In the genomic region with DNA sequence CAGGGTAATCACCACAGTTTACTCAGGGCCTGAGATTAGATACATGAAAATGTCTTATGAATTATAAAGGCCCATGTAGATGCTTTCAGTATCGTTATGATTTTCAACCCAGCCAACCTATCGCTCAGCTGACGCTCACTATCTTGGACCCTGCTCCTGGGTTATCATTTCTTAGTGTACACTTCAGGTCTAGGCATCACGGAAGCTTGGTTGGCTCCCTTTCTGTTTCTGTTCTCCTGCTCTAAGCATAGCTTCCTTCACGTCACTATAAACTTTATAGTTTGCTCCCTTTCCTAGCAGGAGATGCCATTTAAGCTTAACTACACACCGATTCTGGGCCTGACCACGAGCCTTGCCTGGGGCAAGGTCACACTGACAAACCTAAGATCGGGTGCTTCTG, we compare ENCODE assay signal across 27 mouse cellular contexts. TPM values are rescaled to one million over a fixed set of nuclear protein-coding genes. Genes with fewer than 3 reads are reported as not detected.
DNase-seq lines count a peak whose midpoint lies in the region; ATAC-seq and TF ChIP-seq lines count a peak whose summit lies in the region.
"Had no signal": no experiment of that assay in that cellular context is flagged by ENCODE, and none has a peak within 500 bp of the region (broad histone marks: within the 10 kb centered on the region; RNA-seq: fewer than 3 reads in every experiment).

No protein-coding gene starts in this region.

- no peak for DNase-seq in heart, postnatal 25 days (ENCODE audit: low spot score)
- DNase-seq in ZHBTc4 (ENCODE audit: low read depth, low spot score), result peak; percentile 70
- DNase-seq in midbrain, embryonic 11.5 days (ENCODE audit: low spot score, missing footprints), result no peak
- no peak for DNase-seq in left cerebral cortex, adult 8-10 months (ENCODE audit: low spot score in 2 of 2)
- DNase-seq: adrenal gland, adult 8-10 months; cerebellum, adult 2 months; cerebellum, postnatal 25 days; gastrocnemius, postnatal 14 days; heart, postnatal 4 days; kidney, adult 8-10 months; layer of hippocampus, postnatal 36 days; liver; lung, adult 2 months; lung, postnatal 14 days; thymus, adult 18-20 months; thymus, postnatal 36 days had no signal

- no peaks in the 10 kb centered on the region for H3K27me3 ChIP-seq in heart, embryonic 16.5 days (ENCODE audit: control insufficient read depth, insufficient read depth, low read length)
- H3K27me3 ChIP-seq in small intestine, adult 2 months (ENCODE audit: control insufficient read depth, insufficient read depth, low read length), result no peaks in the 10 kb centered on the region
- H3K27me3 ChIP-seq in forebrain, embryonic 16.5 days (replicated peaks; ENCODE audit: control insufficient read depth, insufficient read depth, low read length), result no peaks in the 10 kb centered on the region
- H3K27me3 ChIP-seq in midbrain, embryonic 11.5 days (ENCODE audit: control insufficient read depth, insufficient read depth, low read length), result no peaks in the 10 kb centered on the region
- H3K27me3 ChIP-seq: forebrain, embryonic 13.5 days; heart, embryonic 12.5 days; hindbrain, embryonic 13.5 days had no signal

- TF ChIP-seq POLR2A in small intestine, adult 2 months (IDR thresholded peaks at IDR 0.05; ENCODE audit: low read depth, low read length), result no peak

- peaks cover 13% of the 10 kb centered on the region for H3K4me1 ChIP-seq in heart, embryonic 16.5 days (ENCODE audit: control insufficient read depth, insufficient read depth, low read length)
- peaks cover 13% of the 10 kb centered on the region; the same call in 1 of the 2 replicates for H3K4me1 ChIP-seq in small intestine, adult 2 months (ENCODE audit: control insufficient read depth, insufficient read depth, insufficient read length, low read length)
- peaks cover 3% of the 10 kb centered on the region; the same call in 1 of the 2 replicates for H3K4me1 ChIP-seq in forebrain, embryonic 16.5 days (replicated peaks; ENCODE audit: control insufficient read depth, insufficient read depth, low read length)
- H3K4me1 ChIP-seq in midbrain, embryonic 11.5 days (ENCODE audit: control insufficient read depth, insufficient read depth, low read length), result 0 out of 2 replicates have a peak, but pooled peaks cover 3% of the 10 kb centered on the region

- WGBS in heart, embryonic 16.5 days, result 74% methylated on average over 8 of the region's 8 CpGs
- 26% methylated on average over 8 of the region's 8 CpGs for WGBS in small intestine, adult 2 months
- WGBS in forebrain, embryonic 16.5 days, result 95% methylated on average over 8 of the region's 8 CpGs
- 91% methylated on average over 8 of the region's 8 CpGs for WGBS in midbrain, embryonic 11.5 days

- H3K4me2 ChIP-seq in heart, embryonic 16.5 days (ENCODE audit: low read depth, low read length), result no peak overlapping the region
- no peak overlapping the region for H3K4me2 ChIP-seq in forebrain, embryonic 16.5 days (ENCODE audit: low read length)
- H3K4me2 ChIP-seq in midbrain, embryonic 11.5 days, result no peak overlapping the region
- H3K4me2 ChIP-seq: forebrain, embryonic 13.5 days; heart, embryonic 12.5 days; hindbrain, embryonic 13.5 days had no signal

- no peak for ATAC-seq in heart, embryonic 16.5 days (replicated peaks; ENCODE audit: extremely low read depth, insufficient read depth, low FRiP score)
- no peak for ATAC-seq in forebrain, embryonic 16.5 days
- no peak for ATAC-seq in midbrain, embryonic 11.5 days (ENCODE audit: low FRiP score)
- ATAC-seq: CD4-positive, CD25-positive, alpha-beta regulatory T cell, adult 4 months; forebrain, embryonic 13.5 days; midbrain, embryonic 16.5 days had no signal

- H3K9me3 ChIP-seq in heart, embryonic 16.5 days (replicated peaks; ENCODE audit: control insufficient read depth, low read length), result no peaks in the 10 kb centered on the region
- H3K9me3 ChIP-seq in forebrain, embryonic 16.5 days (ENCODE audit: control insufficient read depth, low read length), result no peaks in the 10 kb centered on the region
- H3K9me3 ChIP-seq in midbrain, embryonic 11.5 days (ENCODE audit: control insufficient read depth, low read length), result no peaks in the 10 kb centered on the region
- H3K9me3 ChIP-seq: forebrain, embryonic 13.5 days; heart, embryonic 12.5 days; hindbrain, embryonic 13.5 days; midbrain, embryonic 10.5 days had no signal

- no peak overlapping the region for H3K9ac ChIP-seq in heart, embryonic 16.5 days (ENCODE audit: low read length)
- H3K9ac ChIP-seq in forebrain, embryonic 16.5 days (replicated peaks; ENCODE audit: low read depth, low read length), result no peak overlapping the region
- no peak overlapping the region for H3K9ac ChIP-seq in midbrain, embryonic 11.5 days (ENCODE audit: low read length)
- H3K9ac ChIP-seq: forebrain, embryonic 13.5 days; heart, embryonic 12.5 days; hindbrain, embryonic 13.5 days; liver, embryonic 14.5 days had no signal

- H3K4me3 ChIP-seq in heart, embryonic 16.5 days (ENCODE audit: low read length), result no peak overlapping the region
- H3K4me3 ChIP-seq in small intestine, adult 2 months (ENCODE audit: low read depth, low read length), result peak overlapping the region; percentile 52
- H3K4me3 ChIP-seq in forebrain, embryonic 16.5 days (replicated peaks; ENCODE audit: low read length), result no peak overlapping the region
- H3K4me3 ChIP-seq in midbrain, embryonic 11.5 days (ENCODE audit: low read depth, low read length), result no peak overlapping the region
- H3K4me3 ChIP-seq: forebrain, embryonic 13.5 days; heart, embryonic 12.5 days; hindbrain, embryonic 13.5 days; midbrain, embryonic 10.5 days had no signal

- intact Hi-C loops in heart, postnatal 25 days (cut with DNase I), result loop anchor here (5.0 kb wide), 1 partner anchor 59 kb away; a partner anchor contains a TSS

- peak overlapping the region; percentile 45; the same call in 1 of the 2 replicates for H3K27ac ChIP-seq in heart, embryonic 16.5 days (ENCODE audit: low read length)
- H3K27ac ChIP-seq in small intestine, adult 2 months (ENCODE audit: insufficient read depth, low read depth, low read length), result peak overlapping the region; percentile 95
- no peak overlapping the region for H3K27ac ChIP-seq in forebrain, embryonic 16.5 days (ENCODE audit: low read length)
- no peak overlapping the region for H3K27ac ChIP-seq in midbrain, embryonic 11.5 days (ENCODE audit: low read depth, low read length)
- H3K27ac ChIP-seq: forebrain, embryonic 13.5 days; hindbrain, embryonic 13.5 days; kidney, postnatal 0 days; liver, embryonic 14.5 days; midbrain, embryonic 10.5 days had no signal

- TF ChIP-seq CTCF in small intestine, adult 2 months (IDR thresholded peaks at IDR 0.05; ENCODE audit: extremely low read depth, insufficient read length, insufficient replicate concordance, low read depth, low read length), result no peak

- peaks cover 4% of the 10 kb centered on the region for H3K36me3 ChIP-seq in heart, embryonic 16.5 days (ENCODE audit: control insufficient read depth, insufficient read depth)
- H3K36me3 ChIP-seq in small intestine, adult 2 months (ENCODE audit: control insufficient read depth, insufficient read depth, low read length), result no peaks in the 10 kb centered on the region
- H3K36me3 ChIP-seq in forebrain, embryonic 16.5 days (ENCODE audit: control insufficient read depth, insufficient read depth), result no peaks in the 10 kb centered on the region
- no peaks in the 10 kb centered on the region for H3K36me3 ChIP-seq in midbrain, embryonic 11.5 days (ENCODE audit: control insufficient read depth, insufficient read depth, low read length)
- H3K36me3 ChIP-seq: hindbrain, embryonic 13.5 days had no signal

RNA-seq across cellular contexts. Expression of a gene that starts 5.5 kb away (rescaled TPM):
- 9.0 and 9.5 TPM in 2 replicates for polyA plus RNA-seq in heart, embryonic 16.5 days (2015; fragmentation: Nextera tagmentation; extraction: Ambion mirVana)
- 1 to 10 TPM; 1.9 to 2.4 TPM for total RNA-seq in heart, postnatal 25 days (2021)
- 0.42 and 0.79 TPM in 2 replicates for polyA plus RNA-seq in small intestine, adult 2 months (2012; rRNA removed)
- 9.5 and 12.6 TPM in 2 replicates for polyA plus RNA-seq in forebrain, embryonic 16.5 days (2015; fragmentation: Nextera tagmentation; extraction: Ambion mirVana)
- 8.6 and 11.6 TPM in 2 replicates for polyA plus RNA-seq in midbrain, embryonic 11.5 days (2014; fragmentation: Nextera tagmentation; extraction: Ambion mirVana)
- 1 to 10 TPM; 4.5 to 6.3 (median 5.2) TPM for total RNA-seq in left cerebral cortex, adult 8-10 months (2022)

RNA-seq across cellular contexts. Expression of a gene that starts 5.5 kb away (rescaled TPM):
- 53.6 and 63.5 TPM in 2 replicates for polyA plus RNA-seq in heart, embryonic 16.5 days (2015; fragmentation: Nextera tagmentation; extraction: Ambion mirVana)
- total RNA-seq in heart, postnatal 25 days (2021), result 1 to 10 TPM; 4.0 to 4.4 TPM
- polyA plus RNA-seq in small intestine, adult 2 months (2012; rRNA removed), result 5.3 and 6.7 TPM in 2 replicates
- 315 and 322 TPM in 2 replicates for polyA plus RNA-seq in forebrain, embryonic 16.5 days (2015; fragmentation: Nextera tagmentation; extraction: Ambion mirVana)
- polyA plus RNA-seq in midbrain, embryonic 11.5 days (2014; fragmentation: Nextera tagmentation; extraction: Ambion mirVana), result 151 and 165 TPM in 2 replicates
- 10 to 100 TPM; 12.0 to 15.0 (median 13.5) TPM for total RNA-seq in left cerebral cortex, adult 8-10 months (2022)

RNA-seq across cellular contexts. Expression of a gene that starts 59.7 kb away (rescaled TPM):
- 9.7 and 9.9 TPM in 2 replicates for polyA plus RNA-seq in heart, embryonic 16.5 days (2015; fragmentation: Nextera tagmentation; extraction: Ambion mirVana)
- total RNA-seq in heart, postnatal 25 days (2021), result under 1 TPM; 0.65 to 0.67 TPM
- polyA plus RNA-seq in small intestine, adult 2 months (2012; rRNA removed), result 1.4 and 1.5 TPM in 2 replicates
- 8.8 and 15.1 TPM in 2 replicates for polyA plus RNA-seq in forebrain, embryonic 16.5 days (2015; fragmentation: Nextera tagmentation; extraction: Ambion mirVana)
- 32.6 and 35.3 TPM in 2 replicates for polyA plus RNA-seq in midbrain, embryonic 11.5 days (2014; fragmentation: Nextera tagmentation; extraction: Ambion mirVana)
- 1 to 10 TPM; 2.1 to 5.7 (median 3.1) TPM for total RNA-seq in left cerebral cortex, adult 8-10 months (2022)

Comparison
In these comparisons a context has a peak if more than half of its experiments do, and no peak if none do; other contexts are left out.
1. H3K27ac ChIP-seq: peak in heart, embryonic 16.5 days (single experiment) and small intestine, adult 2 months (single experiment); none in forebrain, embryonic 16.5 days (single experiment) and midbrain, embryonic 11.5 days (single experiment).